Mouse (Mus musculus) erythroid progenitor cell, adult 5-6 weeks (primary cell): ENCODE data around the gene Tomm40. TPM values are rescaled to one million over a fixed set of nuclear protein-coding genes. Genes with fewer than 3 reads are reported as not detected.

Experiments used
- ATAC-seq: replicated peaks from 2 replicates; pipeline ENCODE4 v1.8.0; 2016; ENCODE audit warnings: moderate number of reproducible peaks, mild to moderate bottlenecking, moderate TSS enrichment, inconsistent platforms; ENCODE audit not compliant: poor library complexity, low FRiP score, severe bottlenecking
- total RNA-seq, 2 experiments: library from RNA; stranded (forward) in 1 of 2; stranded (reverse) in 1 of 2; fragments of 150-400 nt in 1 of 2; fragments of 186-747, 209-891 nt in 1 of 2; gene quantifications; 2 replicates each; pipeline versions ENCODE4 v1.2.3 to v1.2.4; 2015 to 2017; ENCODE audit warnings: low replicate concordance in 2 of 2

Gene Tomm40
- total RNA-seq, 2 experiments from 2014 or later = 10.4 to 14.7 TPM

DNA sequence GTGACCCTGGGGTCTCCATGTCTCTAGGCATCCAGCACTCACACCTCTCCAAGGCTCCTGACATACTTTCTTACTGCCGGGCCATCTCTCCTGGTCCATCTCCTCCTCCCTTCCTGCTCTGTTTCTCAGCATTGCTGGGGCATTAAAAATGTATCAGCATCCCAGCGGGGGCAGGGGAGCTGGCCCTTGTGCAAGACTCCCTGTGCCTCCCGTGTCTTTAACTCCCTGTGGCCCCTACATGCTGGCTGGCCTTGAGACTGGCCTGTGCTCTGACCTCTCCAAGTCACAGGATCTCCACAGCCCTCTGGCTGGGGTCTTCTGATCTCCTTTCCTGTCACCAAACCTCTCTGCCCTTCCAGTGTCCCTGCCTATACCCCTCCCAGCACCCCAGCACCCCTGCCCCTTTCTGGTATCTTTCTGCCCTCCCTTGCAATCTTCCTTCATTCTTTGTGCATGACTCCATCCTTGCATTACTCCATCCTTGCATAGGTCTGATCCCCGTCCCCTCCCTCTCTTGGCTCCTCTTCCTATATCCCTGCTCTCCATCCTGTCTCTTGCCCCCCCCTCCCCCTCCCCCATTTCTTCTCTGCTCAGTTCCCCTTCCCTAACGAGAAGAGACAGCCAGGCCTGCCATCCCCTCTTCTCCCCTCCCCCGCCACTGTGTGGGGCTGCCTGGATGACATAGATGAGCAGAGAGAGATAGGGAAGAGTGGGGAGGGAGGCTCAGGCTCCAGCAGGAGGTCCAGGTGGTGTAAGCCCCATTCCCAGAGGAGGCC, 31.4 kb upstream of the Tomm40 start:
- no peak for ATAC-seq

DNA sequence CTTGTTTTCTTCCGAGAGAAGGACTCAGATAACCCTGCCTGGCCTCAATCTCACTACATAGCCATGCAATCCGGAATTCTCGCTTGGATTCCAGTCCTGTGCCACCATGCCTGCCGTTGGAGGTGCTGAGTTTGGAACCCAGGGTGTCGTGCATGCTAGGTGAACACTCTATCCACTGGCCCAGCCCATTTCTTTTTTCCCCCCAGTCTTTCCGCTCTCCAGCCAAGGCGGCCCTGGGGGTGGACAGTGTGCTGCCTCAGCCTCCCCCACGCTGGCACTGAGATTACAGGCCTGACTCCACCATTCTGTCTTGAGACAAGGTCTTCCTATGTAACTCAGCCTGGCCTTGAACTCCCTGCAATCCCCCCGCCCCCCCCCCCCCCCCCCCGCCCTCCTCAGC, 30.7 kb upstream of the Tomm40 start:
- no peak for ATAC-seq

DNA sequence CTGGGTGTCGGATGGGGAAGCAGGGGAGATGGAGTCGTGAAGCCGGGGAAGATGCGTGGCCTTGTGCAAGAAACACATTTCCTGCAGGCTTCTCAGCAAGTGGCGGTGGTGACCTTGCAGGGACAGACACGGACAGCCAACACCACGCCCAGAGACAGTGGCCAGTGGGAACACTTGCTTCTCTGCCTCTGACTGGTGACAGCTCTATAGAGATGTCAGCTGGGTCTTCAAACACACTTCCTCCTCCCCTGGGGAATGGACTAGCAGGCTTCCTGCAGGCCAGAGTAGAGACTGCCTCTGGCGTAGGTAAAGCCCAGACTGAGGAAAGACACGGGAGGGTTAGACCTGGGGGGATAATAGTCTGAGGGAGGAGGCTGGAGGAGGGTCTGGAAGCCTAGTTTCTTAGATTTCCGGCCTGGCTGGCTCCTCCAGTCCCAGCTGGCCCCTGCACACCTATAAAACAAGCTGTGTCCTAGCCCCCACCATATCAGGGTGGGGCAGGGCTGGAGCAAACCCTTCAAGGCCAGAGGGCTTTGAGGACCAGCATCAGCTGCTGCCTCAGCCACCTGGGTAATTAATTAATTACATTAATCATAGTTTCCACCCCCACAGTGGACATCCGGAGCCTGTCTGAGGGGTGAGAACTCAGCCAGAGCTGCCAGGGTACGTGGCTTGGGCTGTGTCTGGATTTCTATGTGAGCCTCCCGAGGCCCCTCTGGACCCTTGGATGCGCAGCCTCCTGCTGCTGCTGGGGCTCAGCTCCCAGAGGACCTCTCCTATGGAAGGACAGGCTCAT, 29.6 kb upstream of the Tomm40 start:
- no peak for ATAC-seq

DNA sequence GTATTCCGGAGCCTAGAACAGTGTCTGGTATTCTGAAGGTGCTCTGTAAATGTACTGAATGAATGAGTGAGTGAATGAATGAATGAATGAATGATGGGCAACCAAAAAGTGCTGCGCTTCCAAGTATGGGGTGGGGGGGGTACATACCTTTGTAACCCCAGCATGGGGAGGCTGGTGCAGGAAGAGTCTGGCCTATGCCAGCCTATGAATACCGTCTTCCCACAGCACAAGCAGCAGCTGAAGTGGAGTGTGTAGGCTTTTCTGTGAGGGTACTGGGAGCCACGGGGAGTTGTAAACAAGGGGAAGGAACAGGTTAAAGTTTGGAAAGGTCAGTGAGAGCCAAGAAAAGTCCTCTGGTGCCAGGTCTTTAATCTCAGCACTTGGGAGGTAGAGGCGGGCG, 28.6 kb upstream of the Tomm40 start:
- no peak for ATAC-seq

DNA sequence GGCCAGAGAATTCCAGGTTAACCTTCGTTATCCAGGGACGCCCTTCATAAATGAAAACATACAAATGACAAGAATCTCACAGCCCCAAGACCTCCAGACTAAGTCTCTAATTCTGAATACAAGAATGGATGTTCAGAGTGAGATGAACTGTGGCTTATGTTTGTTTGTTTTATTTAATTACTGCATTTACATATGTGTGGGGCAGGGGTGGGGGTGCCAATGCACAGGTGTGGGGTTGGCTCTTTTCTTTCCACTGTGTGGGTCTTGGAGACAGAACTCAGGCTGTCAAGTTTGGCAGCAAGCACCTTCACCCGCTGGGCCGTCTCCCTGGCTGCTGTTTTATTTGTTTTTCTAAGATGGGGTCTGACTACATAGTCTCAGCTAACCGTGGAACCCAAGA, 27.2 kb upstream of the Tomm40 start:
- no peak for ATAC-seq

DNA sequence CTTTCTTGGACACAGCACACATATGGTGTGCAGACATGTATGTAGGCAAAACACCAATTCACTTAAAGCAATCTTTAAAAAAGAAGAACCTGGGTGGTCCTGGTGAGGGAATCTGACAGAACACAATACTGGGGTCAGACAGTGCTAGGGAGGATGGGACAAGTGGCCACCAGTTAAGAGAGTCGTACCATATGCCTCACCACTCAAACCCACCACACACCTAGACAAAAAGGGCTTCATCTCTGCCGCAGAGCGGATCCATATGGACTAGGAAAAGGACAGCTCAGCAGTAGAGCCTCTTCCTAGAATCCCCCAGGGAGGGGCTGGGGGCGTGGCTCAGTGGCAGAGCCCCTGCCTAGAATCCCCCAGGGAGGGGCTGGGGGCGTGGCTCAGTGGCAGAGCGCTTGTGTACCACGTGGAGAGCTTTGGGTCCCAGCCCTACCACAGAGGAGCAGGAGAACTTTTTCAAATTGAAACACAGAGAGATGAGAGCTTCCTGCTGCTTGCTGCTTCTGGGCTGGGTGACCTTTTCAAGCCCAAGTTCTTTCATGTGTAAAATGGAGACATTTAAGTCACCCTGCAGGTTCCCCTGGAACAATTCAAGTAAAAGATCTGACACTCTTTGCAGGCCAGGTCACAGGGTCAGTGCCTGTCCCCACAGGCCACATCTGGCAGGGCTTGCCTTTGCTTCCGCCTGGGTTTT, 26.2 kb upstream of the Tomm40 start:
- ATAC-seq = no peak

DNA sequence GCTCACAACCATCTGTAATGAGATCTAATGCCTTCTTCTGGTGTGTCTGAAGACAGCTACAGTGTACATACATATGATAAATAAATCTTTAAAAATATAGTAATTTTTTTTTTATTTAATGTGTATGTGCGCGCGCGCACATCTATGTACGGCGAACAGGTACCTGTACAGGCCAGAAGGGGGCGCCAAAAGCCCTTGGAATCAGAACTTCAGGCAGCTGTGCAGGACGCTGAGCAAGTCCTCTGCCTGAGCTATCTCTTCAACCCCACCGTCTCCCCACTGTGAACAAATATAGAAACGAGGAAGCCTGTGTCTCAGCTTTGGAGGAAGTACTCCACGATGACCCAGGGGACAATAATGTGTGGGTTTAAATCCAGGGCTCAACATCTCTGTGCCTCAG, 25.0 kb upstream of the Tomm40 start:
- no peak for ATAC-seq

DNA sequence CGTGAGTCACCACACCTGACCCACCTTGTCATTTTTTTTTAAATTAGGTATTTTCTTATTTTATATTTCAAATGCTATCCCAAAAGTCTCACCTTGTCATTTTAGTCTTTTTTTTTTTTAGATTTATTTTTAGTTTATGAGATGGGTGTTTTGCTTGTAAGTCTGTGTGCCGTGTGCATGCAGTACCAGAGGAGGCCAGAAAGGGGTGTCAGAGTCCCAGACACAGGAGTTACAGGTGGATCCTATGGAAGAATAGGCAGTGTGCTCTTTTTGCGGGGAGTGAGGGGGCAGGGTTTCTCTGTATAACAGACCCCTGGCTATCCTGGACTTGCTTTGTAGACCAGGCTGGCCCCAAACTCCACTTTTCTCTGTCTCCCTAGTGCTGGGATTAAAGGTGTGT, 23.5 kb upstream of the Tomm40 start:
- ATAC-seq = no peak

DNA sequence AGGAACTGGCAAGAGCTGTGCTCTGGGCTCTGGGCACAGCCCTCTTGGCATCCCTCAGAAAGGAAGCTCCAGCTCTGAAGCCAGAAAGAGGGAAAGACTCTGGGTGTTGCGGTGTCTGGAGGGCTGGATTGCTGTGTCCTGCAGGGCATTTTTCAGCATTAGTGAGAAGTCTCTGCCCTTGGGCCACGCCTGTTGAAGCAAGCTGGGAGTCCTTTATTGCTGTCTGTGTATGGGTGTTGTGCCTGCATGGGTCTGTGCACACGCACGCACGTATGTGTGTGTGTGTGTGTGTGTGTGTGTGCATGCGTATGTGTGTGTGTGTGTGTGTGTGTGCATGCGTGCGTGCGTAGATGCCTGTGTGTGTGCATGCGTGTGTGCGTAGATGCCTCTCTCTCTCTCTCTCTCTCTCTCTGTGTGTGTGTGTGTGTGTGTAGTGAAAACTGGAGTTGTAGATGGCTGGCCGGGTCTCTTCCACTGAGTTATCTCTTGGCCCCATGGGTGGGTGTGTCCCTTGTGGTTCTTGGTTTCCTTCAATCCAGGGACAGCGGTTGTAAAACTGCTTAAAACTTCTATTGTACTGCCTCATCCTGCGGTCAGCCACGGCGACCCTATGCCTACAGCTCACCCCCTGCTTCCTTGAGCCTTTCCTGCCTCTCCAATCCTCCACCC, 21.3 kb upstream of the Tomm40 start:
- peak; percentile 68 for ATAC-seq

DNA sequence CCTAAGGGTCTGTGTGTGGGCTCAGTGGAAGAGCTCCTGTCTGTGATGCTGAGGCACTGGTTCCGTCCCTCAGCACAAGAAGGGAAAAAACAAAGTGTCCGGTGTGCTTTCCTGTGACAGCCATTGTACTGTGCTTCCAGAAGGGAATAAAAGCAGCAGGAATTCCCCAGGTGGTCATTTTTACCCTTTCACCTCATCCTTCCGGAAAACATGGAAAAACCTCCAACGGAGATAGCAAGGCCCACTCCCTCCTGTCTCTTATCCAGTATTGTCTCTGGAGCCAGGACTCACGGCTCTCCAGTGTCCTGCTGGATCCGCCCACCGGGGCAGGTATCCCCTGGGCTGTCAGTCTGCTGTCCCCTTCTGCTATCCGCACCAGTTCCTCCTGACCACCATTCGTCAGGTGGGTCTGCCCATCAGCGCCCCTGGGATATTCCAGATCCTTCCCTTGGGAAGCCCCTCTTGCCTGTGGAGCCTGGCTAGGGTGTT, 19.0 kb upstream of the Tomm40 start:
- ATAC-seq = no peak

DNA sequence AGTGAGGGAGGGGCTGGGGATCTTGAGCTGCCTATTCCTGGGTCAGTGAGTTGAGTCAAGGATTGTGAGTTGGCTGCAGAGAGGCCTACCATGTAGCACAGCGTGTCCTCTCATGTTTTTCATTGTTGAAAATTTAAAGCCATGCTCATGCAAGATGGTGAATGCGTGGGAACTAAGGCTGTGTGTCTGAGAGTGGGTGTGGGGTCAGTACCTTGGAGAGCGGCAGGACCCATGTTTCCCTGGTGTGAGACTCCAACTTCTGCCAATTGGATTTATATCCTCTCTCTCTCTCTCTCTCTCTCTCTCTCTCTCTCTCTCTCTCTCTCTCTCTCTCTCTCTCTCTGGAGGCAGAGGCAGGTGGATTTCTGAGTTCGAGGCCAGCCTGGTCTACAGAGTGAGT, 11.3 kb upstream of the Tomm40 start:
- no peak for ATAC-seq

DNA sequence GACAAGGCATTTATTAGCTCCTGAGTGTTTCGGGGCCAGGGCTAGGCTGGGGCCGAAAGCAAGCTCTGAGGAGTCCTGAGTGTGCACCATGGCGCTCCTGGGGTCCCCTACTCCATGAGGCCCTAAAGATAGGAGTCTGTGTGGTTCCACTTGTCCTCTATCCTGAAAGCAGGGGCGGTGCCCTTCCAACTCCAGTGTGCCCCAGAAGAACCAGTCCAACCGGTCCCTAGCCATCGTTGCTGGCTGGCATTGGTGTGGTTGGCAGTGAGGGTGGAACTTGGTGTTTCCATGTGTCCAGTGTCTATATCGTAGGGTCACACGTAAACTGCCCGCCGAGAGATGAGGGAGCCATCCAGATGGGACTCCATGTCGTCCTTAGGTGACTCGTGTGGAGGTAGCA, 8.9 kb upstream of the Tomm40 start:
- no peak for ATAC-seq

DNA sequence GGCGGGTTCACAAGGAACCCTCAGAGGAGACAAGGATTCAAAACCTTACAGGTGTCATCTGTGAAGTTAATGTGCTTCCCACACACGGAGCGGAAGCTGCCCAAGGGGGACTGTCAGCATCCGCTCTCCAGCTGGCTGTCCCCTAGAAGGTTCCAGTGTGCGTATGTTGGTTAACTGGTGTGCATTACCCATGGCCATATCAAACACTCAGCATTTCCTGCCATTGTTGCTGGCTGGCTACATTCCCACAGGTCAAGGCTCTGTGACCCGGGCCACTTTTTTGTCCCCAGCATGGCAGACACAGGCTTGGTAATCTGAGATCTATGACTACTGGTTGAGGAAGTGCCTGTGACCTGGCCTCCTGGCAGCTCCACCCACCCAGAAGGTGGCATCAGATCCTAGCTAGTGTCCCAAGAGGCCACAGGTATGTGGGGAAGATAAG, 7.5 kb upstream of the Tomm40 start:
- ATAC-seq = no peak

DNA sequence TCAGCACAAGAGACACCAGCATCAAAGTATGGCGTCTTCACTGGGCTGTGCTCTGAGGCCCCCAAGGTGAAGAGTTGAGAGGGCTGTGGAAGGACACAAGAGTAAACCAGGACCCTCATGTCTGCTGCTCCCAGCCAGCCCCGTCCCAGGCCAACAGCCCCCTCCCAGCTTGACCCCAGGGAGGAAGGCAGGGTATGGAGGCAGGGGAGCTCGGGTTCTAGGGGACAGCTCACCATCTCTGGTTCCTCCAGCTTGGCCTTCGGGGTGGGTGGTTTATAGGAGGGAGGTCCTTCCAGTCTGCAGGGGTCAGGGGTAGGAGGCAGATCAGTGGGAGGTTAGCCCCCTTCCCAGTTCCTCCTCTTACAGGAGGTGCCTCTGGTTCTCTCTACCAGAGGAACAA, 4.0 kb upstream of the Tomm40 start:
- no peak for ATAC-seq

DNA sequence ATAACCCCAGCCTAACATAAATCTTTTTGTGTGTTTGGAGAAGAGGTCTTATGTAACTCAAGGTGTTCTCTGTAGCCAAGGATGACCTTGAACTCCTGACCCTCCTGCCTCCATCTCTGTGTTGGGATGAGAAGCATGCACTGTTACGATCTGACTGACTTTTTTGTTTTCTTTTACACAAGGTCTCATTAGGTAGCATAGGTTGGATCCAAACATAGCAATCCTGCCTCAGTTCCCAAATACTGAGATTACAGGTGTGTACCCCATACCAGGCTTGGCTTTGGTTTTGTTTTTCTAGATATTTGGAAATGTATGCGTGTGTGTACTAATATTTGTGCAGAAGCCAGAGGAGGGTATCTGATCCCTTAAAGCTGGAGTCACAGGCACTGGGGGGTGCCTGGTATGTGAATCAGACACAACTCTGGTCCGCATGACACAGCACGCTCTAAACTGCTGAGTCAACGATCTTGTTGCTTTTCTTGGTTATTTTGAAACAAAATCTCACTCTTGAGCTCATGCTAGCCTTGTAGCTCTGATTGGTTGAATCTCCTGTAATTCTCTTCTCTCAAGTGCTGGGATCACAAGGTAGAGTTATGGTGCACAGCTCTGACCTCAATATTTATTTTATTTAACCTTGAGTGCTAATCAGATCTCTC, 3.2 kb upstream of the Tomm40 start:
- ATAC-seq = no peak

DNA sequence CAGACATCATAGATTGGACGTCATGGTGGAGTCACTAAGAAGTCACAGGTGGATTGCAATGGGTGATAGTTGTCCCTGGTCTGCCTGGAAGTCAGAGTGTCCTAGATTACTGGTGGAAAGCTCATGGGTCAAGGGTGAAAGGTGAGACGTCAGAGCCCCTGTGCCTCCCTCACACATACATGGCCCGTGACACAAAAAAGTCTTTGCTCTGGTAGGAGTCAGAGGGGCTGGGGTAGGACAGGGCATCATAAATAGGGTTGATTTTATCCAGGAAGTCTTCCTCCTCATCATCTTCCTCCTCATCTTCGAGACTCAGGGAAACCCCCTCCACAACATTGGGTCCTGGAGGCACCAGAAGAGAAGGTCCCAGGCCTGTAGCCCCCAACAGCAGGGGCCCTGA, 2.1 kb upstream of the Tomm40 start:
- ATAC-seq = no peak

DNA sequence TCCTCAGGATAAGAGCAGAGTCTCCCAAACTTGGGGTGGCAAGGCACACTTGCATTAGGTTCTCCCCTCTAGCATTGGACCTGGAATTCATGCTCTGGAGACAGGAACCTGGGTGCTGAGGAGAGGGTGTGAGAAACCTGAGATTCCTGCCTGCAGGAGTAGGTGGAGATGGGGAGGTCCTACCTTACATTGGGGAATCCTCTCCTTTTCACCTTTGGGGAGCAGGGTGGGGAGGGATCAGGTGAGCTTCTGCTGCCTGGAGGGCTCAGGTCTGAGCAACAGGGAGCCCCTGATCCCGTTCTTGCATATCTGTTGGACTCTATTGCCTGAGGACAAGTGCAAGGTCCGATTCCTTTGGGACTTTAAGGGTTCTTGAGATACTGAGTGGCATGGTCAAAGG, 1.6 kb upstream of the Tomm40 start:
- ATAC-seq = no peak

DNA sequence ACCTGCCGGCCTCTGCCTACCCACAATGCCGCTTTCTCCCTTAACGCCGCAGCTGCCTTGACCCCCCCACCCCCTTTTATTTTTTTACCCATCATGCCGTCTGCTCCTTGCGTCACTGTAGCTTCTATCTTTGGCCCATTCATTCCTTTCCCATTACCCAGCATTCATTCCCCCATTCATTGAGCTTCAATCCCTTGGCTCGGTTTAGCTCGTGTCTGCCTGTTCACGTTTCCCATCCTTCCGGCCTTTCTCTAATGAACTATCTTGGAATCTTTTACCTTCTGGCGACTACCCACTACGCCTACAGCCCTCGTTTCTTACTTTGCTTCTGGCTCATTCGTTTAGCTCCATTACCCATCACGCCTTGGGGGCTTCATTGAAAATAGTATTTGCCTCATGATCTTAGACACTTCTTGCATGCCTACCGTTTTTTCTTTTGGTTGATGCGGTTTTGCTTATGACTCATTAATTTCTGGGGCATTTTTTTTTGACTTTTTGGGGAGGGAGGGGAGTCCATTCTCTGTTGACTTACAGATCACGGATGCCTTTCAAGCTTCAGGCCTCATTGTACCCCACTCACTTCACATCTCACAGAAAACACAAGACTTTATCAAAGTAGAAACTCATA, 931 bp upstream of the Tomm40 start:
- peak; percentile 28 for ATAC-seq

DNA sequence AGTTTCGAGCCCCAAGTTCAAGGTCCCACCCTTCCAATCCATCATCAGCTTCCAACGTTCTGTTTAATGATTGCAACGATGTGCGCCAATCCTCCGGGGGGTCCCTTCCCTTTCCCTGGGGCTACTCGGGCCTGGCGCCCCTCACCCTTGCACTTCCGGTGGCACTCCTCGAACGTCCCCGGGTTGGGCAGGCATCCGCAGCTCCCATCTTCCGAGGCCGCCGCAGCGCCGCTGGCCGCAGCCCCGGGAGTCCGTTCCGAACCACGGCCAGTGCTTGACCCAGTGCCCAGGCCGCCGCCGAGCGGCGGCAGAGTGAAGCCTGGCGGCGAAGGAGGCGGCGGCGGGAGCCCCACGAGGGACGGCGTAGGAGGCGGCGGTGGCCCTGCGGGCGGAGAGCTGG, 402 bp downstream of the Tomm40 start:
- ATAC-seq = no peak
